Mouse (Mus musculus) gastrocnemius, postnatal 10 days (tissue): ENCODE measurements at regions not wholly inside any gene's neighbourhood (a gene's known extent, or its start where the extent isn't known, plus 50 kb on each side); places are given as distances from the start of the nearest gene placed in this dataset.

Source experiments
- DNase-seq: peaks from one replicate; pipeline ENCODE4 v3.0.0; 2021; ENCODE audit warnings: mixed read lengths

GRCm38 (mm10) chr15:49043035-49043434, 4841.7 kb upstream of the Gm7489 start:
- DNase-seq, result no peak

GRCm38 (mm10) chr15:49065069-49065468, 4819.6 kb upstream of the Gm7489 start:
- DNase-seq, result no peak

DNA sequence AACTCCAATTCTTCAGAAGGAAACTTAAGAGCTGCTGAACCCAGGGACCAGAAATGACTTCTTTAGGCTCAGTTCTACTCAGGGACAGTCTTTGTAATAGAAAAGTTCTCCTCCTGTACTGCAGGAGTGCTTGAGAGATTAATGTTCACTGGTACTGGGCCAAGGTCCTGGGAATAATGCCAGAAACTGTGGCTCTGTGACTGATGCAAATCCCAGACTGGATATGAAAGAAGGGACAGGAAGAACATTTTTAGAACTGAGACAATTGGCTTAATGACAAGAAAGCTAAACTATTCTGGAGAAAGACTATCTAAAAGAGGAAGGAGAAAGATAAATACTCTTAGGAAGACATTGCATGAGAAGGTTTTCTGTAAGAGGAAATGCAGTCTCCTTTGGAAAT, 4818.8 kb upstream of the Gm7489 start:
- DNase-seq, result peak; percentile 80

DNA sequence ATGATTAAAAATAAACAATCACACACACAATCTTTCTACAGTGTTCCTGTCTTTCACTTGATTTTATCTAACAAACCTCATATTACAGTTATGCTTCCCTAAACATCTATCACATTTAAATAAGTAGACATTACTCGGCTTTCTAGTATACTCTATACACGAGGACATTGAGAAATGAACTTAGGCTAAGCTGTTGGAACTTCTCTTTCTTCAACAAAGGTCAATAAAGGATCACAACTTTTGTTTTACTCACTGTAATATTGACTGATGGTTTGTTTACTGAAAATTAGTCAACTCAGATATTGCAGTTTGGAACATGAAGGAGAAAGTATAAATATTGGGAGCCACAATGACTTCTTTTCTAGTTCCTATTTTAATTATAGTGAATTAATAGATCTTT, 4818.3 kb upstream of the Gm7489 start:
- no peak for DNase-seq
